Mouse (Mus musculus): ENCODE data around the gene Nkx2-5.

The Nkx2-5 gene

DNA sequence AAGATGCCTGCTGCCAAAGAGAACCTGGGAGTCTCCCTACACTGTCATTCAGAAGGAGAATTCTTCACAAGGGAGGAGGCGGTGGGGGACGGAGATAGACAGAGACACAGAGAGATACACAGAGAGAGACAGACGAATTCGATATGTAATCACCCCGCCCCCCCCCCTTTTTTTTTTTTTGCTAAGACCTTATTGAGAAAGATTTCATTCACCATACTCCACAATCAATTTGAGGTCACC, at the start of gene Nkx2-5:
TSS of gene Nkx2-5 (minus strand) at position 101 of the 240 bp plus-strand sequence.
- in situ Hi-C loops (cut with MboI; ENCODE audit: low pct_unique_long_range_greater_than_20kb in 1 of 2, low sequenced_read_pairs in 2 of 2, unreplicated experiment in 1 of 2): loop anchor here (25.0 kb wide), 1 partner anchor 667 kb away; the partner anchor contains the start of gene Grm4 (in 2 of the 2)

- in situ Hi-C loops (cut with MboI; ENCODE audit: low pct_unique_long_range_greater_than_20kb in 1 of 2, low sequenced_read_pairs in 2 of 2, unreplicated experiment in 1 of 2): loop anchor here in 1 of 2 experiments (25.0 kb wide), 2 partner anchors 182 to 432 kb away; partner anchors contain the start of gene Crebrf
Measured at GRCm38 (mm10) chr17:26894342-26894741, 49.5 kb upstream of the Nkx2-5 start.

DNA sequence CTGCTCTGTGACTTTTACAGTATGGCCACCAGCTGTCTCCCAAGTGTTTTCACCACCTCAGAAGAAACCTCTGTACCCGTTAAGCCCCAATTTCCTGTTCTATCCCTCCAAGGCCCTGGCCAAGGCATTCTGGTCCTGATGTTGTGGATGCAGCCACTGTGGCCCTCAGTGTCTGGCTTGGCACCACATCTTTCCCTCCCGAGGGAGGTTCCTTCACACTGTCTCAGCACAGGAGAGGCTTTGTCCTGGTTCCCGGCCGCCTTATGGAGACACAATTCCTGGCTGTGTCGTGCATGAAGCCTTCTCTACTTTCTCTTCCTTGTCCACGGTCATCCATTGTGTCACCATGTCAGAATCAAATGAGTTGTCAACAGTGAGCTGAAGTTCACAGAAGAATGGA, 48.7 kb upstream of the Nkx2-5 start:
- in situ Hi-C loops (cut with MboI; ENCODE audit: low pct_unique_long_range_greater_than_20kb in 1 of 2, low sequenced_read_pairs in 2 of 2, unreplicated experiment in 1 of 2): loop anchor here in 1 of 2 experiments (25.0 kb wide), 2 partner anchors 181 to 431 kb away; partner anchors contain the start of gene Crebrf

DNA sequence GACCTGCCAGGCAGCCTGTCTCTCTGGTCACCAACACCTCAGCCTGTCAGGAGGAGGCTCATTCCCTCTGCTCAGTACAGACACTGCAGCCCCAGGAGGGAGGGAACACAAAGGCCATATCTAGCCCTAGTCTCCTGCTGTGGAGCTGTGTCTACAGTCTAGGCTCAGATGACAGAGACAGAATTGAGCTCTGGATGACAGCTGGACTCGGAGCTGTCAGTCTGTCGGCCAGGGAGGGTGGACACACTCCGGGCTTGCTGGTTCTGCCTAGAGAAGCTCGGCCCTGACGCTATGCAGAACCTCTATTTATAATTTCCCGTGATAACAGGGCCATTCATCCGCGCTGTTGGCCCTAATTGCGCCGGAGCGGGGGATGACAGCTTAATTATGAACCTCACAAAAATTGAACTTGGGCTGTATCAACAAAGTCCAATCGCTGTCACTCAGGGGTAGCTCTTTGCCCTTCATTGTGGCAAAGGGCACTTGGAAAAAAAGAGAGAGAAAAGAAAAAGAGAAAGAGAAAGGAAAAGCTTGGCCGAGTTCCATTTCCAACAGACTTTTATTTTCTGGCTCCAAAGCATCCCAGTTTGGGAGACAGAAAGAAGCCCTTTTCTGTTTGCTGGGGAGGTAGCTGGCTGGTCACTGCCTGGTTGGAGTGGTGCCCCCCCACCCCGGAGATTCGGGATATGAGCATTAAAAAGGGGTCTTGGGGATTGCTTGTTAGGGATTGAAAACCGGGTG, 48.0 kb upstream of the Nkx2-5 start:
- in situ Hi-C loops (cut with MboI; ENCODE audit: low pct_unique_long_range_greater_than_20kb in 1 of 2, low sequenced_read_pairs in 2 of 2, unreplicated experiment in 1 of 2): loop anchor here in 1 of 2 experiments (25.0 kb wide), 2 partner anchors 181 to 431 kb away; partner anchors contain the start of gene Crebrf

DNA sequence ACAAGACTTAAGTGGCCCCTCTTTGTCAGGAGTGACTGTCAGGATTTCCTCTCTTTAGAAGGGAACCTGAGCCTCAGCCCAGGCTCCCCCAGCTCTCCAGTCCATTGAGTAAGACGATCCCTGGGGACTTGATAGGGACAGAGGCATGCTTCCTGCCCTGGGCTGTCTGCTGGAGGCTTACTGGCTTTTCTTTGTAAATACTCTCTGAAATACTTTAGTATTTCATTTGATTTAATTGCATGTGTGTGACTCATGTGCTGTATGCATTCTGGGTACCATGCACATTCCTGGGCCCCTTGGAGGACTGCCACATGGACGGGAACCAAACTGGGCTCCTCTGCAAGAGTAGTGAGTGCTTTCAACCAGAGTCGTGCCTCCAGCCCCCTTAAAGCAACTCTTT, 43.1 kb upstream of the Nkx2-5 start:
- in situ Hi-C loops (cut with MboI; ENCODE audit: low pct_unique_long_range_greater_than_20kb in 1 of 2, low sequenced_read_pairs in 2 of 2, unreplicated experiment in 1 of 2): loop anchor here in 1 of 2 experiments (25.0 kb wide), 2 partner anchors 176 to 426 kb away; partner anchors contain the start of gene Crebrf

DNA sequence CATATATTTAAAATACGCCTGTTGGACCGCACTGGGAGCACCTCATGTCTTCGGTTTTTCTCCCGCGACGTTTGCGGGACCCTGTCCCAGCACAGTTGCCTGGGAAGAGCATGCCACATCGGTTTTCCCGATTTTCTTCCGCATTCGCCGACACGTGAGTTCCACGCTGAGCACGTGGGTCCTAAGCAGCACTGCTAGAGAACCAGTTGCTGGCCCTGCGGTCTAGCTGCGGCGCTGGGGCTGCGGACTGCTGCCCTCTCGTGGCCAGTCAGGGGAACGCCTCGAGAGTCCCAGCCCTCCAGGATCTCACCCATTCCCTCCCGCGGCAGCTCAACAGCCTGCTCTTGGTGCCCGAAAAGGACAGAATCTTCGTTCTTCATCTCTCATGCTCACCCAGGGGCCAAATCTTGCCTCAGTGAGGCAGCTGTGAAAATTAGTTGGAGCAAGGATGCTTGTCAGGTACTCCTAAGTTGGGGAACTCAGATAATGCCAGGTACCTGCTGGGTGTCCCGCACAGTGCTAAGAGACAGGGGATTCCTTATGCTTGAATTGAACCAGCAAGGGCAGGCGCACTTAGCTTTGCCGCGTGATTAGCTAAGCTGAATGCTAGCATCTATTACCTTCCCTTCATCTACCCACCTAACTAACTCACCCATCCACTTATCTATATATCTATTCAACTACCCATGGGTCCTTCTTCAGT, 41.4 kb upstream of the Nkx2-5 start:
- in situ Hi-C loops (cut with MboI; ENCODE audit: low pct_unique_long_range_greater_than_20kb in 1 of 2, low sequenced_read_pairs in 2 of 2, unreplicated experiment in 1 of 2): loop anchor here in 1 of 2 experiments (25.0 kb wide), 2 partner anchors 174 to 424 kb away; partner anchors contain the start of gene Crebrf

- in situ Hi-C loops (cut with MboI; ENCODE audit: low pct_unique_long_range_greater_than_20kb in 1 of 2, low sequenced_read_pairs in 2 of 2, unreplicated experiment in 1 of 2): loop anchor here in 1 of 2 experiments (5.0 to 25.0 kb wide), 3 partner anchors 88 to 423 kb away; partner anchors contain the start of gene Crebrf
Measured at GRCm38 (mm10) chr17:26884995-26885926, 40.5 kb upstream of the Nkx2-5 start.

DNA sequence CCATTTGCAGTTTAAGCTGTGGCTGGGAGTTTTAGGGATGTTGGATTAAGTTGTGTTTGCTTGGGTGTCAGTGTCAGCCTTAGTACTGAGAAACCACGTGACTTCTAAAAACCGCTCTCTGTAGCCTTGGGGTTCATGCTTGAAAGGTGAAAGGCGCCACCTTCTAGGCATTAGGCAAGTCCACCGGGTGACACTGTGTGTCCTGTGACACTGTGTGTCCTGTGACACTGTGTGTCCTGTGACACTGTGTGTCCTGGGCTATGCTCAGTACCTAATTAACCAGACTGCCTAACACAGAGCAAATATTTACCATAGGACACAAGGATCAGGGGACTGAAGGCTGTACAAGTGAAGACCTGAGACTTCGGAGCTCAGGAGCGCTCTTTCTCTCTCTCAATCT, 38.8 kb upstream of the Nkx2-5 start:
- in situ Hi-C loops (cut with MboI; ENCODE audit: low pct_unique_long_range_greater_than_20kb in 1 of 2, low sequenced_read_pairs in 2 of 2, unreplicated experiment in 1 of 2): loop anchor here in 1 of 2 experiments (5.0 to 25.0 kb wide), 3 partner anchors 86 to 421 kb away; partner anchors contain the start of gene Crebrf

- in situ Hi-C loops (cut with MboI; ENCODE audit: low pct_unique_long_range_greater_than_20kb in 1 of 2, low sequenced_read_pairs in 2 of 2, unreplicated experiment in 1 of 2): loop anchor here in 1 of 2 experiments (5.0 to 25.0 kb wide), 3 partner anchors 85 to 420 kb away; partner anchors contain the start of gene Crebrf
Measured at GRCm38 (mm10) chr17:26882706-26883105, 37.9 kb upstream of the Nkx2-5 start.

- in situ Hi-C loops (cut with MboI; ENCODE audit: low pct_unique_long_range_greater_than_20kb in 1 of 2, low sequenced_read_pairs in 2 of 2, unreplicated experiment in 1 of 2): loop anchor here (10.0 to 25.0 kb wide), 3 partner anchors 64 to 417 kb away; partner anchors contain the start of gene Crebrf (in 1 of the 2)
Measured at GRCm38 (mm10) chr17:26879235-26879634, 34.4 kb upstream of the Nkx2-5 start.

GRCm38 (mm10) chr17:26877927-26878326, 33.1 kb upstream of the Nkx2-5 start:
- in situ Hi-C loops (cut with MboI; ENCODE audit: low pct_unique_long_range_greater_than_20kb in 1 of 2, low sequenced_read_pairs in 2 of 2, unreplicated experiment in 1 of 2): loop anchor here (10.0 to 25.0 kb wide), 3 partner anchors 63 to 416 kb away; partner anchors contain the start of gene Crebrf (in 1 of the 2)

DNA sequence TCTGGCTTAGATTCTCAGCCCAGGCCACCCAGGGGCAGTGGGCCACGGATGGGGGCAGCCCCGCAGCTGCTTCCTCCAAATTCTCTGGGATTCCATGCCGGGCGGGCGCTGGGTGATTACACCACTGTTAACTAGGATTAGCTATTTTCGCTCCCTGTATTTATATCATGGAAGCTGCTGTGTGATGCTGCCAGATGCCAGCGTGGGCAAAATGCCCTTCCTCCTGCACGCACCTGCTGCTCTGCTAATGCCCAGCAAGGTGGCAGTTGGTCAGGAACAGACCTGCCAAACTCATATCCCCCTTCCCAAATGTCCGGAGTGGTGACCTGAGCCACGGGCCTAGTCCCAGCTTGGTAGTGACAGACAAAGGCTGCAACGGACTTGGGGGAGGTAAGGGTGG, 29.7 kb upstream of the Nkx2-5 start:
- in situ Hi-C loops (cut with MboI; ENCODE audit: low pct_unique_long_range_greater_than_20kb in 1 of 2, low sequenced_read_pairs in 2 of 2, unreplicated experiment in 1 of 2): loop anchor here in 1 of 2 experiments (10.0 kb wide), 1 partner anchor 60 kb away; no protein-coding TSS in a partner anchor

DNA sequence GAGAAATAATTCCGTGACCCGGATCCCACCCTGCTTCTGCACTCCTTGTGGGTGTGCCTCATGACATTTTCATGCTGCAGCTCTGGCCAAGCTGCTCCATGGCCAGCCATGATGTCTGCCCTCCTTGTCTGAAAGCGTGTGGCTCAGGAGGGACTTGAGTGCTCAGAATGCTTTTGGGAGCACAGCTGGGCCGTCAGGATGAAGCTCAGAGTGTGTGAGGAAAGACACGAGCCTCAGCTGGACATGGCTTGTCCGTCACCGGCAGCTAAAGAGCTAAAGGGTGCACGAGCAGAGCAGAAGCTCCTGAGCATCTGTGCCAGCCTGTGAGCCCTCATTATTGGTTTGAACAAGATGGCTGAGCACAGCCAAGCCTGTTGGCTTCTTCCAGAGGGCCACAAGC, 28.7 kb upstream of the Nkx2-5 start:
- in situ Hi-C loops (cut with MboI; ENCODE audit: low pct_unique_long_range_greater_than_20kb in 1 of 2, low sequenced_read_pairs in 2 of 2, unreplicated experiment in 1 of 2): loop anchor here in 1 of 2 experiments (10.0 kb wide), 1 partner anchor 59 kb away; no protein-coding TSS in a partner anchor

DNA sequence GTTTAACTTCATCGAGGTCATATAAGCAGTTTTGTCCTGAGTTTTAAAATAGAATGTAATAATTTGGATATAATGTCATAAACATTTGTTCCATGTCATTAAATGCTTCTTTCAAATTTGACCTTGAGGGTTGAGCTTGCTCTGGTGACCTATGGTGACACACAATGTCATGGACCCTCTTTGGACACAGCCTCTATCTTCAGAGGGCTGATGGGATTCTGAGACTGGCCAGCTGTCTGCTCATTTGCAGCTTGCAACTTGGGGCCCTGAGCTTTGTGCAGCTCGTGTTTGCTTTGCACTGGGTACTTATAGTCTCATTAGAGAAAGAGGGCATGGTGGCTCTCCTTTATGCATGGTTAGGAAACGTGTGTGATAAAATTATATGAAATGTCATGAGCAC, 28.1 kb upstream of the Nkx2-5 start:
- in situ Hi-C loops (cut with MboI; ENCODE audit: low pct_unique_long_range_greater_than_20kb in 1 of 2, low sequenced_read_pairs in 2 of 2, unreplicated experiment in 1 of 2): loop anchor here in 1 of 2 experiments (10.0 kb wide), 1 partner anchor 58 kb away; no protein-coding TSS in a partner anchor

DNA sequence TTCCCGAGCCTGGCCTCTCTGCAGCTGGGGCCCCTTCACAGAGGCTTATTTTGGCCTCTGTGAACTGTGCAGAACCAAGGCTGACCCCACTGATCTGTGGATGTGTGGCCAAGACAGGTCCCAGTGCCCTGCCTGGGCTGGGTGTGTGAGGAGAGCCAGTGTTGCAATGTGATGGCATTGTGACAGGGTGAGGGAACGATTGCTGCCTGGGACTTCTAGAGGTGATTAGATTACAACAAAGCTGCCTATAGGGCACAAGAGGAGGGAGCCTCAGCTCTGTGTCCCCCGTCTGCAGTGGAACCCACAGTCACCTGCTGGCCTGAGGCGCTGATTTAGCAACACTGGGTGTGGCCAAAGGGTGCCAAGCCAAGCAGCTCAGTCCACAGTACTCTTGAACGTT, 23.9 kb upstream of the Nkx2-5 start:
- in situ Hi-C loops (cut with MboI; ENCODE audit: low pct_unique_long_range_greater_than_20kb in 1 of 2, low sequenced_read_pairs in 2 of 2, unreplicated experiment in 1 of 2): no loop called here

- in situ Hi-C loops (cut with MboI; ENCODE audit: low pct_unique_long_range_greater_than_20kb in 1 of 2, low sequenced_read_pairs in 2 of 2, unreplicated experiment in 1 of 2): no loop called here
Measured at GRCm38 (mm10) chr17:26865156-26865555, 20.3 kb upstream of the Nkx2-5 start.

DNA sequence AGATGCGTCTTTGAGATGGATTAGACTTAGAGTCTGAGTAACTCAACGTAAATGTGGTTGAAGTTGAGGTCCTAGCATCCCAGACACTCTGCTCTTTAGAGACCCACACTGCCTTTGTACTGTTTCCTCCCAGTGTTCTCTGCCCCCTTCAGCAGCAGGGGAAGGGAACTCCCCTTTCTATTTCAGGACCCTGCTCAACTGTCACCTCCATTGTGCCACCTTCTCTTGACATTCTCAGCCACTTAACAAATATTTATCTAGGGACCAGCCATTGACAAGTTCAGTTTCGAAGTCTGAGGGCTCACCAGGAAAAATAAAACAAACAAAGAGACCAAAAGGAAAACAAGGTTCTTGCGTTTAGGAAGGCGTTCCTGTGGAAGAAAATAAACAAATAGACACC, 19.5 kb upstream of the Nkx2-5 start:
- in situ Hi-C loops (cut with MboI; ENCODE audit: low pct_unique_long_range_greater_than_20kb in 1 of 2, low sequenced_read_pairs in 2 of 2, unreplicated experiment in 1 of 2): no loop called here

GRCm38 (mm10) chr17:26861793-26862192, 17.0 kb upstream of the Nkx2-5 start:
- in situ Hi-C loops (cut with MboI; ENCODE audit: low pct_unique_long_range_greater_than_20kb in 1 of 2, low sequenced_read_pairs in 2 of 2, unreplicated experiment in 1 of 2): no loop called here

Data from mouse embryonic stem cell (cell line).